Mouse (Mus musculus) adrenal gland (tissue): ENCODE data around the gene Cadm1.

ENCODE experiments used
- intact Hi-C: fragments of 180-260 bp; cut with DNase I; formaldehyde crosslinking; loops from one replicate; pipeline ENCODE4 v1.15.1; 2025

Cadm1 gene

GRCm38 (mm10) chr9:47661611-47662010, 131.6 kb downstream of the Cadm1 start:
- intact Hi-C loops: no loop called here

- intact Hi-C loops: no loop called here
Measured at GRCm38 (mm10) chr9:47669206-47669605, 139.2 kb downstream of the Cadm1 start.

GRCm38 (mm10) chr9:47671617-47672016, 141.6 kb downstream of the Cadm1 start:
- intact Hi-C loops: no loop called here

GRCm38 (mm10) chr9:47674766-47675713, 145.1 kb downstream of the Cadm1 start:
- intact Hi-C loops: no loop called here

GRCm38 (mm10) chr9:47686881-47687280, 156.9 kb downstream of the Cadm1 start:
- intact Hi-C loops: no loop called here

GRCm38 (mm10) chr9:47687604-47688003, 157.6 kb downstream of the Cadm1 start:
- intact Hi-C loops: no loop called here

GRCm38 (mm10) chr9:47688297-47688696, 158.3 kb downstream of the Cadm1 start:
- intact Hi-C loops: no loop called here

GRCm38 (mm10) chr9:47692911-47693310, 162.9 kb downstream of the Cadm1 start:
- intact Hi-C loops: loop anchor here (10.0 kb wide), 1 partner anchor 108 kb away; no protein-coding TSS in a partner anchor

GRCm38 (mm10) chr9:47699026-47699425, 169.1 kb downstream of the Cadm1 start:
- intact Hi-C loops: loop anchor here (2.0 to 10.0 kb wide), 4 partner anchors 114 to 1347 kb away; partner anchors contain the start of gene Cadm1

- intact Hi-C loops: loop anchor here (10.0 kb wide), 3 partner anchors 365 to 575 kb away; no protein-coding TSS in a partner anchor
Measured at GRCm38 (mm10) chr9:47700021-47700420, 170.0 kb downstream of the Cadm1 start.

- intact Hi-C loops: loop anchor here (10.0 kb wide), 3 partner anchors 368 to 578 kb away; no protein-coding TSS in a partner anchor
Measured at GRCm38 (mm10) chr9:47703026-47703876, 173.3 kb downstream of the Cadm1 start.

GRCm38 (mm10) chr9:47706341-47706740, 176.4 kb downstream of the Cadm1 start:
- intact Hi-C loops: loop anchor here (10.0 kb wide), 3 partner anchors 372 to 582 kb away; no protein-coding TSS in a partner anchor

GRCm38 (mm10) chr9:47707326-47707725, 177.4 kb downstream of the Cadm1 start:
- intact Hi-C loops: loop anchor here (10.0 kb wide), 3 partner anchors 373 to 583 kb away; no protein-coding TSS in a partner anchor

GRCm38 (mm10) chr9:47708299-47708698, 178.3 kb downstream of the Cadm1 start:
- intact Hi-C loops: loop anchor here (10.0 kb wide), 3 partner anchors 373 to 583 kb away; no protein-coding TSS in a partner anchor

- intact Hi-C loops: no loop called here
Measured at GRCm38 (mm10) chr9:47710946-47711345, 181.0 kb downstream of the Cadm1 start.

- intact Hi-C loops: no loop called here
Measured at GRCm38 (mm10) chr9:47714541-47714940, 184.6 kb downstream of the Cadm1 start.

GRCm38 (mm10) chr9:47715415-47715814, 185.4 kb downstream of the Cadm1 start:
- intact Hi-C loops: no loop called here

GRCm38 (mm10) chr9:47716883-47717282, 186.9 kb downstream of the Cadm1 start:
- intact Hi-C loops: no loop called here

GRCm38 (mm10) chr9:47727611-47728010, 197.6 kb downstream of the Cadm1 start:
- intact Hi-C loops: no loop called here

- intact Hi-C loops: no loop called here
Measured at GRCm38 (mm10) chr9:47728852-47729251, 198.9 kb downstream of the Cadm1 start.

- intact Hi-C loops: no loop called here
Measured at GRCm38 (mm10) chr9:47730247-47730646, 200.3 kb downstream of the Cadm1 start.
